Mouse (Mus musculus): ENCODE measurements around the gene Olfr1197. TPM values are rescaled to one million over a fixed set of nuclear protein-coding genes. Genes with fewer than 3 reads are reported as not detected.

The Olfr1197 gene
- not detected for total RNA-seq (2022)

- no peak for DNase-seq (ENCODE audit: low spot score)
These were observed at the start of gene Olfr1197 for GRCm38 (mm10) chr2:88732266-88732665. Gene Olfr1197, minus strand, starts transcription at chr2:88732366.

- no peak for DNase-seq (ENCODE audit: low spot score)
These were observed 38.2 kb upstream of the Olfr1197 start, which contains the start of gene Olfr1200 for GRCm38 (mm10) chr2:88770388-88770787. Gene Olfr1200, minus strand, starts transcription at chr2:88770488.

- no peak for DNase-seq (ENCODE audit: low spot score)
These were observed 28.2 kb upstream of the Olfr1197 start, which contains the start of gene Olfr1199 for GRCm38 (mm10) chr2:88760369-88760768. Gene Olfr1199, minus strand, starts transcription at chr2:88760469.

GRCm38 (mm10) chr2:88751270-88751669 is 19.1 kb upstream of the Olfr1197 start, which contains the start of gene Olfr1198:
Gene Olfr1198, minus strand, starts transcription at chr2:88751370.
- no peak for DNase-seq (ENCODE audit: low spot score)

- DNase-seq (ENCODE audit: low spot score) = no peak
These were observed 11.2 kb upstream of the Olfr1197 start for GRCm38 (mm10) chr2:88743379-88743778.

- DNase-seq (ENCODE audit: low spot score) = no peak
These were observed 27.7 kb downstream of the Olfr1197 start, which contains the start of gene Olfr1196 for GRCm38 (mm10) chr2:88704497-88704896. Gene Olfr1196, minus strand, starts transcription at chr2:88704597.

- DNase-seq (ENCODE audit: low spot score) = no peak
These were observed 43.1 kb downstream of the Olfr1197 start, which contains the start of gene Olfr1195 for GRCm38 (mm10) chr2:88689087-88689486. Gene Olfr1195, minus strand, starts transcription at chr2:88689187.

Other genes starting within 250 kb of the Olfr1197 start
- not detected for gene Olfr1184, start 248.8 kb downstream of the Olfr1197 start, total RNA-seq (2022)
- gene Olfr1185-ps1, start 239.0 kb downstream of the Olfr1197 start, total RNA-seq (2022) = not detected
- not detected for gene Olfr1186, start 213.8 kb downstream of the Olfr1197 start, total RNA-seq (2022)
- gene Olfr1188, start 175.4 kb downstream of the Olfr1197 start, total RNA-seq (2022) = not detected
- not detected for gene Olfr1189, start 145.9 kb downstream of the Olfr1197 start, total RNA-seq (2022)
- gene Olfr1191-ps1, start 91.8 kb downstream of the Olfr1197 start, total RNA-seq (2022) = not detected
- gene Olfr1192-ps1, start 83.9 kb downstream of the Olfr1197 start, total RNA-seq (2022) = not detected
- not detected for gene Olfr1193, start 56.7 kb downstream of the Olfr1197 start, total RNA-seq (2022)
- gene Olfr1195, start 43.2 kb downstream of the Olfr1197 start, total RNA-seq (2022) = not detected
- not detected for gene Olfr1196, start 27.8 kb downstream of the Olfr1197 start, total RNA-seq (2022)
- not detected for gene Olfr1198, start 19.0 kb upstream of the Olfr1197 start, total RNA-seq (2022)
- not detected for gene Olfr1199, start 28.1 kb upstream of the Olfr1197 start, total RNA-seq (2022)
- not detected for gene Olfr1200, start 38.1 kb upstream of the Olfr1197 start, total RNA-seq (2022)
- not detected for gene Olfr1201, start 60.7 kb upstream of the Olfr1197 start, total RNA-seq (2022)
- gene Olfr1202, start 82.1 kb upstream of the Olfr1197 start, total RNA-seq (2022) = not detected
- gene Olfr1205, start 97.4 kb upstream of the Olfr1197 start, total RNA-seq (2022) = not detected
- not detected for gene Olfr1204, start 116.9 kb upstream of the Olfr1197 start, total RNA-seq (2022)
- not detected for gene Olfr1206, start 130.9 kb upstream of the Olfr1197 start, total RNA-seq (2022)
- gene Olfr1208, start 169.9 kb upstream of the Olfr1197 start, total RNA-seq (2022) = not detected
- not detected for gene Olfr1209, start 182.8 kb upstream of the Olfr1197 start, total RNA-seq (2022)
- gene Olfr1211, start 205.7 kb upstream of the Olfr1197 start, total RNA-seq (2022) = not detected
- not detected for gene Olfr1212, start 221.6 kb upstream of the Olfr1197 start, total RNA-seq (2022)
- not detected for gene Gm13762, start 247.9 kb upstream of the Olfr1197 start, total RNA-seq (2022)